Mouse (Mus musculus): ENCODE measurements around the gene Gripap1.
"Not testable (repeated sequence)": the region's sequence is repeated elsewhere in the genome, so short reads cannot be mapped to it uniquely, and the experiment has no call there.

DNA sequence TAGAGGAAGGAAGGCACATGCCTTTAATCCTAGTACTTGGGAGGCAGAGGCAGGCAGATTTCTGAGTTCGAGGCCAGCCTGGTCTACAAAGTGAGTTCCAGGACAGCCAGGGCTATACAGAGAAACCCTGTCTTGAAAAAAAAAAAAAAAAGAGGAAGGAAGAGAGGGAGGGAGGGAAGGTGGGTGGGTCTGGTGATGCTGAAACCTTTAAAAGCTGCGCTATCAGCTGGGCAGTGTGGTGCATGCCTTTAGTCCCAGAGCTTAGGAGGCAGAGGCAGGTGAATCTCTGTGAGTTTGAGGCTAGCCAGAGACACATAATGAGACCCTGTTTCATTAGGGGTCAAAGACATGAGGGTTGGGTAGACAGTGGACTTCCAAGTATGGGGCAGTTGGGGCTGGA lies 12.6 kb downstream of the Gripap1 start:
- not testable (repeated sequence) for TF ChIP-seq CTCF (IDR thresholded peaks at IDR 0.05; ENCODE audit: extremely low read depth, insufficient read depth, insufficient read length, insufficient replicate concordance); POLR2A (IDR thresholded peaks at IDR 0.05; ENCODE audit: low read depth, low read length)

All from spleen, adult 2 months (tissue).